ENCODE assay signal across 12 mouse cellular contexts in the genomic region with DNA sequence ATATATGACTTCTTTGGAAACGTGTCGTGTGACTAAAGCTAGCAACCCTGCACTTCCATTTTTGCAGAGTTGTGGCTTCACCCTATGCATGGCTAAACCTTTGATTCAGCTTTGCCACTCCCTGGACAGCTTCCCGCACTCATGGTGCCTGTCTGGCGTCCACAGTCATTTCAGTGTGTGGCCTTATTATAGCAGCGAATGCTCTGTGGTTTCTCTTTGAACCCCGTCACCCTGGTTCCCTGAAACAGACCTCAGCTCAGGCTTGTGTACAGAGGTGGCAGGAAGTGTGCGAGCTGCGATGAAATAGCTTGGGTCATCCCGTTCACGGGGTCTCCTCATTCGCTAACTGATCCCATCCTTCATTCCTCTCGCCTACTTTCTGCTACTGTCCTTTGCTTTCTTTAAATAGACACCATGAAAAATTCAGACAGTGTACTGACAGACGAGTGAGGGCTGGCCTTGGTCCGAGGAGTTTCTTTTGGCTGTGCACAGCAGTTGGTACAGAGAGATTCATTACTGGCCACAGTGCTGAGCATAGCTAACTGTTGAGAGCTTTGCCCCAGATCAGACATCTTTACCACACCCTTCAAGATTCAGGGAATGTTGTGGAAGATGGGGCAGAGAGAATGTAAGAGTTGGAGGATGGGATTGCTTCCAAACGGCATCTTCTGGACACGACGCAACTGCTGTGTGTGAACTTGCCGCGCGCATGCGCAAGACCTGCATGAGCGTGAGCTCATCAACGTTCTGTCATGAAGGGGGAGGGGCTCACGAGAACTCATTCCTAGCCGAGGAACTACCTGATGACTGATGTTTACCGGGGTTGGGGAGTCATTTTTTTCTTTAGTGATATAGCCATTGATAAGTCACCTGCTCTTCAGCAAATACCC.
DNase-seq lines count a peak whose midpoint lies in the region; ATAC-seq and TF ChIP-seq lines count a peak whose summit lies in the region.
"Had no signal": no experiment of that assay in that cellular context is flagged by ENCODE, and none has a peak within 500 bp of the region (broad histone marks: within the 10 kb centered on the region; RNA-seq: fewer than 3 reads in every experiment).

No protein-coding gene starts in this region.

- no peaks in the 10 kb centered on the region for H3K27me3 ChIP-seq in lung, embryonic 14.5 days (ENCODE audit: insufficient read depth, low read length)
- H3K27me3 ChIP-seq in lung, postnatal 0 days (replicated peaks; ENCODE audit: insufficient read depth, low read length) = no peaks in the 10 kb centered on the region
- H3K27me3 ChIP-seq: intestine, embryonic 15.5 days had no signal

- H3K27ac ChIP-seq in lung, embryonic 14.5 days (ENCODE audit: low read depth) = no peak overlapping the region
- H3K27ac ChIP-seq in lung, postnatal 0 days (ENCODE audit: low read length) = no peak overlapping the region
- H3K27ac ChIP-seq: intestine, embryonic 15.5 days had no signal

- H3K4me3 ChIP-seq in lung, embryonic 14.5 days (ENCODE audit: low read depth, low read length) = no peak overlapping the region
- H3K4me3 ChIP-seq in lung, postnatal 0 days (ENCODE audit: low read depth, low read length) = no peak overlapping the region
- H3K4me3 ChIP-seq: intestine, embryonic 15.5 days had no signal

- no peak for ATAC-seq in lung, embryonic 14.5 days (ENCODE audit: insufficient read depth)
- no peak for ATAC-seq in lung, postnatal 0 days
- ATAC-seq in inflammation-experienced regulatory T-cells, adult 6 months = peak; percentile 66
- ATAC-seq: intestine, embryonic 15.5 days had no signal

- no peaks in the 10 kb centered on the region for H3K36me3 ChIP-seq in lung, embryonic 14.5 days (ENCODE audit: insufficient read depth)
- H3K36me3 ChIP-seq in lung, postnatal 0 days (ENCODE audit: insufficient read depth, low read length) = no peaks in the 10 kb centered on the region
- H3K36me3 ChIP-seq: intestine, embryonic 15.5 days had no signal

- no peak for TF ChIP-seq CTCF in lung, embryonic 14.5 days (IDR thresholded peaks at IDR 0.05; ENCODE audit: low read depth)
- no peak for TF ChIP-seq CTCF in lung, postnatal 0 days (IDR thresholded peaks at IDR 0.05)

- H3K9me3 ChIP-seq in lung, embryonic 14.5 days (ENCODE audit: low read depth, low read length) = no peaks in the 10 kb centered on the region
- no peaks in the 10 kb centered on the region for H3K9me3 ChIP-seq in lung, postnatal 0 days (ENCODE audit: low read length)
- H3K9me3 ChIP-seq: intestine, embryonic 15.5 days had no signal

- H3K4me1 ChIP-seq in lung, embryonic 14.5 days (ENCODE audit: insufficient read depth) = peaks cover 10% of the 10 kb centered on the region; the same call in 1 of the 2 replicates
- H3K4me1 ChIP-seq in lung, postnatal 0 days (ENCODE audit: insufficient read depth, low read depth, low read length) = no peaks in the 10 kb centered on the region; the same call in 1 of the 2 replicates

- H3K9ac ChIP-seq in lung, embryonic 14.5 days = no peak overlapping the region
- H3K9ac ChIP-seq in lung, postnatal 0 days (replicated peaks; ENCODE audit: low read depth) = no peak overlapping the region
- H3K9ac ChIP-seq: intestine, embryonic 15.5 days had no signal

- peak; percentile 39 to 72 for DNase-seq in adrenal gland, adult (ENCODE audit: inconsistent age in 2 of 2, low spot score in 1 of 2)
- no peak for DNase-seq in adrenal gland, postnatal 25 days
- peak; percentile 21 for DNase-seq in lung, embryonic 14.5 days
- no peak for DNase-seq in lung, postnatal 0 days (ENCODE audit: low spot score)
- DNase-seq in thymus, postnatal 0 days (ENCODE audit: low spot score) = peak; percentile 62
- DNase-seq in urinary bladder, postnatal 36 days (ENCODE audit: low spot score in 2 of 2) = no peak
- no peak for DNase-seq in right cerebral cortex, postnatal 14 days
- DNase-seq: heart, adult 18-20 months; lung, adult 18-20 months; right cerebral cortex, postnatal 25 days had no signal

- no peak overlapping the region for H3K4me2 ChIP-seq in lung, embryonic 14.5 days
- H3K4me2 ChIP-seq in lung, postnatal 0 days (replicated peaks; ENCODE audit: low read depth, low read length) = no peak overlapping the region
- H3K4me2 ChIP-seq: intestine, embryonic 15.5 days had no signal

- TF ChIP-seq EP300 in lung, postnatal 0 days (IDR thresholded peaks at IDR 0.05) = no peak

- WGBS in lung, embryonic 14.5 days = 65% methylated on average over 26 of the region's 26 CpGs
- 68% methylated on average over 26 of the region's 26 CpGs for WGBS in lung, postnatal 0 days

Comparison
In these comparisons a context has a peak if more than half of its experiments do, and no peak if none do; other contexts are left out.
1. DNase-seq: peak in adrenal gland, adult (2 of 2), lung, embryonic 14.5 days (single experiment) and thymus, postnatal 0 days (single experiment); none in adrenal gland, postnatal 25 days (single experiment), lung, postnatal 0 days (single experiment), urinary bladder, postnatal 36 days (0 of 2) and right cerebral cortex, postnatal 14 days (single experiment).